9 mouse cellular contexts compared by ENCODE assay signal in genomic region chr4:126149798-126150197, GRCm38 (mm10). TPM values are rescaled to one million over a fixed set of nuclear protein-coding genes. Genes with fewer than 3 reads are reported as not detected.
DNase-seq lines count a peak whose midpoint lies in the region; ATAC-seq and TF ChIP-seq lines count a peak whose summit lies in the region.
"Had no signal": no experiment of that assay in that cellular context is flagged by ENCODE, and none has a peak within 500 bp of the region (broad histone marks: within the 10 kb centered on the region; RNA-seq: fewer than 3 reads in every experiment).

No protein-coding gene starts in this region.

- 8% methylated on average over 10 of the region's 10 CpGs for WGBS in kidney, embryonic 15.5 days
- WGBS in heart, postnatal 0 days, result 49% methylated on average over 10 of the region's 10 CpGs
- 59% methylated on average over 10 of the region's 10 CpGs for WGBS in liver, embryonic 15.5 days (ENCODE audit: insufficient replicate concordance)

- DNase-seq in kidney, postnatal 25 days, result no peak
- no peak for DNase-seq in heart, postnatal 0 days (ENCODE audit: low spot score)
- DNase-seq in cerebellum, postnatal 36 days, result no peak
- no peak for DNase-seq in right cerebral cortex, postnatal 4 days
- no peak for DNase-seq in urinary bladder, postnatal 25 days (ENCODE audit: low spot score)
- DNase-seq: cerebellum, adult 2 months had no signal

- peaks cover 31% of the 10 kb centered on the region for H3K36me3 ChIP-seq in kidney, embryonic 15.5 days
- peaks cover 7% of the 10 kb centered on the region for H3K36me3 ChIP-seq in heart, postnatal 0 days (replicated peaks; ENCODE audit: control insufficient read depth, insufficient read depth, low read length)
- no peaks in the 10 kb centered on the region for H3K36me3 ChIP-seq in liver, embryonic 15.5 days (replicated peaks)

- peak overlapping the region; percentile 75 for H3K9ac ChIP-seq in kidney, embryonic 15.5 days
- peak overlapping the region; percentile 72; the same call in 1 of the 2 replicates for H3K9ac ChIP-seq in heart, postnatal 0 days (replicated peaks; ENCODE audit: low read depth, low read length)
- H3K9ac ChIP-seq in liver, embryonic 15.5 days, result no peak overlapping the region

- H3K4me3 ChIP-seq in kidney, embryonic 15.5 days (replicated peaks), result peak overlapping the region; percentile 65
- peak overlapping the region; percentile 76 for H3K4me3 ChIP-seq in brown adipose tissue, adult 24 weeks (ENCODE audit: insufficient read depth, low read depth, low read length)
- H3K4me3 ChIP-seq in heart, postnatal 0 days (ENCODE audit: low read depth, low read length), result peak overlapping the region; percentile 59
- 0 out of 2 replicates have a peak overlapping the region, but pooled peaks have one; percentile 56 for H3K4me3 ChIP-seq in liver, embryonic 15.5 days (replicated peaks)

- no peaks in the 10 kb centered on the region for H3K27me3 ChIP-seq in kidney, embryonic 15.5 days
- H3K27me3 ChIP-seq in heart, postnatal 0 days (ENCODE audit: control insufficient read depth, insufficient read depth, low read length), result 0 out of 2 replicates have a peak, but pooled peaks cover 26% of the 10 kb centered on the region
- peaks cover 61% of the 10 kb centered on the region for H3K27me3 ChIP-seq in liver, embryonic 15.5 days

- no peak for TF ChIP-seq CTCF in heart, postnatal 0 days (IDR thresholded peaks at IDR 0.05; ENCODE audit: low read depth)

- no peaks in the 10 kb centered on the region for H3K9me3 ChIP-seq in kidney, embryonic 15.5 days (replicated peaks)
- H3K9me3 ChIP-seq in heart, postnatal 0 days (replicated peaks; ENCODE audit: control insufficient read depth, low read length), result no peaks in the 10 kb centered on the region
- no peaks in the 10 kb centered on the region for H3K9me3 ChIP-seq in liver, embryonic 15.5 days (replicated peaks)

- peaks cover 78% of the 10 kb centered on the region for H3K4me1 ChIP-seq in kidney, embryonic 15.5 days
- peaks cover 13% of the 10 kb centered on the region for H3K4me1 ChIP-seq in brown adipose tissue, adult 24 weeks (ENCODE audit: control insufficient read depth, insufficient read depth, insufficient read length, low read length)
- H3K4me1 ChIP-seq in heart, postnatal 0 days (ENCODE audit: control insufficient read depth, insufficient read depth), result peaks cover 19% of the 10 kb centered on the region
- peaks cover 28% of the 10 kb centered on the region for H3K4me1 ChIP-seq in liver, embryonic 15.5 days (replicated peaks)

- no peak for TF ChIP-seq EP300 in heart, postnatal 0 days (IDR thresholded peaks at IDR 0.05; ENCODE audit: low read depth)

- H3K4me2 ChIP-seq in kidney, embryonic 15.5 days, result peak overlapping the region; percentile 74
- peak overlapping the region; percentile 73 for H3K4me2 ChIP-seq in heart, postnatal 0 days (ENCODE audit: low read depth, low read length)
- peak overlapping the region; percentile 65 for H3K4me2 ChIP-seq in liver, embryonic 15.5 days

- peak; percentile 1; the same call in 1 of the 2 replicates for ATAC-seq in kidney, embryonic 15.5 days (replicated peaks; ENCODE audit: low FRiP score)
- no peak for ATAC-seq in heart, postnatal 0 days (ENCODE audit: insufficient read depth, low read depth)
- ATAC-seq in liver, embryonic 15.5 days (ENCODE audit: insufficient read depth), result no peak

- peak overlapping the region; percentile 99 for H3K27ac ChIP-seq in kidney, embryonic 15.5 days
- no peak overlapping the region; the same call in 1 of the 2 replicates for H3K27ac ChIP-seq in brown adipose tissue, adult 24 weeks (replicated peaks; ENCODE audit: low read depth, low read length)
- H3K27ac ChIP-seq in heart, postnatal 0 days (ENCODE audit: low read depth), result peak overlapping the region; percentile 80
- H3K27ac ChIP-seq in liver, embryonic 15.5 days (replicated peaks), result no peak overlapping the region

RNA-seq across cellular contexts. Expression of gene Eva1b, which starts 2.3 kb away (rescaled TPM):
- polyA plus RNA-seq in kidney, embryonic 15.5 days (2015; fragmentation: Nextera tagmentation; extraction: Ambion mirVana), result 90.0 and 98.5 TPM in 2 replicates
- 8.6 and 13.5 TPM in 2 replicates for polyA plus RNA-seq in brown adipose tissue, adult 24 weeks (2012; ENCODE audit: insufficient read depth, insufficient read length, missing spikeins)
- 53.1 and 69.1 TPM in 2 replicates for total RNA-seq in heart, postnatal 0 days (2014; rRNA removed; ENCODE audit: low replicate concordance)
- polyA plus RNA-seq in heart, postnatal 0 days (2015; fragmentation: Nextera tagmentation; extraction: Ambion mirVana), result 26.8 and 28.5 TPM in 2 replicates
- polyA plus RNA-seq in liver, embryonic 15.5 days (2015; fragmentation: Nextera tagmentation; extraction: Ambion mirVana), result 12.5 and 14.0 TPM in 2 replicates

RNA-seq across cellular contexts. Expression of gene Sh3d21, which starts 13.5 kb away (rescaled TPM):
- 8.3 and 9.5 TPM in 2 replicates for polyA plus RNA-seq in kidney, embryonic 15.5 days (2015; fragmentation: Nextera tagmentation; extraction: Ambion mirVana)
- 2.1 and 3.5 TPM in 2 replicates for polyA plus RNA-seq in brown adipose tissue, adult 24 weeks (2012; ENCODE audit: insufficient read depth, insufficient read length, missing spikeins)
- 2.6 TPM in 1 of 2 replicates, not detected in the other for total RNA-seq in heart, postnatal 0 days (2014; rRNA removed; ENCODE audit: low replicate concordance)
- polyA plus RNA-seq in heart, postnatal 0 days (2015; fragmentation: Nextera tagmentation; extraction: Ambion mirVana), result 2.2 and 2.6 TPM in 2 replicates
- 1.4 and 1.6 TPM in 2 replicates for polyA plus RNA-seq in liver, embryonic 15.5 days (2015; fragmentation: Nextera tagmentation; extraction: Ambion mirVana)

RNA-seq across cellular contexts. Expression of gene Stk40, which starts 46.0 kb away (rescaled TPM):
- polyA plus RNA-seq in kidney, embryonic 15.5 days (2015; fragmentation: Nextera tagmentation; extraction: Ambion mirVana), result 38.2 and 41.3 TPM in 2 replicates
- 53.8 and 65.5 TPM in 2 replicates for polyA plus RNA-seq in brown adipose tissue, adult 24 weeks (2012; ENCODE audit: insufficient read depth, insufficient read length, missing spikeins)
- 19.9 and 22.8 TPM in 2 replicates for total RNA-seq in heart, postnatal 0 days (2014; rRNA removed; ENCODE audit: low replicate concordance)
- 14.2 and 17.3 TPM in 2 replicates for polyA plus RNA-seq in heart, postnatal 0 days (2015; fragmentation: Nextera tagmentation; extraction: Ambion mirVana)
- polyA plus RNA-seq in liver, embryonic 15.5 days (2015; fragmentation: Nextera tagmentation; extraction: Ambion mirVana), result 13.1 and 15.5 TPM in 2 replicates

RNA-seq across cellular contexts. Expression of gene Thrap3, which starts 52.8 kb away (rescaled TPM):
- polyA plus RNA-seq in kidney, embryonic 15.5 days (2015; fragmentation: Nextera tagmentation; extraction: Ambion mirVana), result 219 and 230 TPM in 2 replicates
- 65.6 and 120 TPM in 2 replicates for polyA plus RNA-seq in brown adipose tissue, adult 24 weeks (2012; ENCODE audit: insufficient read depth, insufficient read length, missing spikeins)
- total RNA-seq in heart, postnatal 0 days (2014; rRNA removed; ENCODE audit: low replicate concordance), result 84.1 and 121 TPM in 2 replicates
- 86.1 and 96.7 TPM in 2 replicates for polyA plus RNA-seq in heart, postnatal 0 days (2015; fragmentation: Nextera tagmentation; extraction: Ambion mirVana)
- 79.2 and 82.0 TPM in 2 replicates for polyA plus RNA-seq in liver, embryonic 15.5 days (2015; fragmentation: Nextera tagmentation; extraction: Ambion mirVana)

RNA-seq across cellular contexts. Expression of gene Lsm10, which starts 53.4 kb away (rescaled TPM):
- polyA plus RNA-seq in kidney, embryonic 15.5 days (2015; fragmentation: Nextera tagmentation; extraction: Ambion mirVana), result 51.8 and 52.9 TPM in 2 replicates
- 19.2 and 24.1 TPM in 2 replicates for polyA plus RNA-seq in brown adipose tissue, adult 24 weeks (2012; ENCODE audit: insufficient read depth, insufficient read length, missing spikeins)
- 30.9 and 186 TPM in 2 replicates for total RNA-seq in heart, postnatal 0 days (2014; rRNA removed; ENCODE audit: low replicate concordance)
- 41.7 and 43.1 TPM in 2 replicates for polyA plus RNA-seq in heart, postnatal 0 days (2015; fragmentation: Nextera tagmentation; extraction: Ambion mirVana)
- 25.5 and 26.7 TPM in 2 replicates for polyA plus RNA-seq in liver, embryonic 15.5 days (2015; fragmentation: Nextera tagmentation; extraction: Ambion mirVana)

Comparison
In these comparisons a context has a peak if more than half of its experiments do, and no peak if none do; other contexts are left out.
1. H3K27ac ChIP-seq: peak in kidney, embryonic 15.5 days (single experiment) and heart, postnatal 0 days (single experiment); none in brown adipose tissue, adult 24 weeks (single experiment) and liver, embryonic 15.5 days (single experiment).
2. Peak in every context shown above with its lines, with median percentiles within 50 percentile points of each other: H3K4me2 ChIP-seq and H3K4me3 ChIP-seq.